Mouse (Mus musculus) CD4-positive, CD25-positive, alpha-beta regulatory T cell, adult 4 months (primary cell): ENCODE results near the gene Barhl1. TPM values are rescaled to one million over a fixed set of nuclear protein-coding genes. Genes with fewer than 3 reads are reported as not detected.
A peak's percentile ranks its signal among the peaks of the same experiment; 100 is the strongest.

Experiments
- ATAC-seq: one replicate; pipeline ENCODE4 v1.8.0; 2017
- polyA plus RNA-seq, 2 experiments: library from polyadenylated mRNA; unstranded; fragments of 100-300 nt; shearing (Covaris generic); gene quantifications; one replicate each; pipeline ENCODE4 v1.2.1; 2017

Gene Barhl1
- polyA plus RNA-seq = not detected

DNA sequence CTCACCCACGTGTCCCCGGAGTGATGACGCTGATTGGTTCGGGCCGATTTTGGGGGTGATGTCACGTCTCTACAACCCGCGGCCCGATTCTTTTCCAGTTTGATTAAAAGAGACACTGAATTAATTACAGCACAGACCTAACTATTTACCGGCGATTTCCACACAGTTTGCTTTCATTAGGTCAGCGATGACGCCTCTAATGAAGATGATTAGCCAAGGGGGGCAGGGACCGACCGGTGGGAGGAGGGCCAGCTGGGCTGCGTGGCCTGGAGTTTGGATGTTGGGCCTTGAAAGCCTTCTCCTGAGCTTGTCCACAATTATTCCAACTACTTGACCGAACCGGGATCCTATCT is at the start of gene Barhl1:
TSS of gene Barhl1 (minus strand) at position 156 of the 353 bp plus-strand sequence.
- ATAC-seq = no peak

DNA sequence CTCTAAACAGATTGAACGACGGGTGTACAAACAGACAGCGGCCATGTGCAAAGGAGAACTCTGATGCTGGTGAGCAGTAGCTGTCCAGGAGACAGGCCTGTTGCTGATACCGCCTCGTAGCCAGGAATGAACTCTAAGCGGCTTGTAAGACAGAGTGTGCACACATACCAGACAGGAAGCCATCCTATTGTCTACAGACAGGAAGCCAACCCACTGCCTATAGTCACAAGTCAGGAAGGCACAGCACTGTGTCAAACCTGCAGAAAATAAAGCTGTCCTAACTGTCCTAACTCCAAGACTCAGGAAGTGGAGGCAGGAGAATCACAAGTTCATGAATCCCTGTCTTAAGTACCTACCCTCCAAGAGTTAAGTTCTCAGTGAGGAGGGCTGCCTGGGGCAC is 47.1 kb upstream of the Barhl1 start:
- no peak for ATAC-seq

DNA sequence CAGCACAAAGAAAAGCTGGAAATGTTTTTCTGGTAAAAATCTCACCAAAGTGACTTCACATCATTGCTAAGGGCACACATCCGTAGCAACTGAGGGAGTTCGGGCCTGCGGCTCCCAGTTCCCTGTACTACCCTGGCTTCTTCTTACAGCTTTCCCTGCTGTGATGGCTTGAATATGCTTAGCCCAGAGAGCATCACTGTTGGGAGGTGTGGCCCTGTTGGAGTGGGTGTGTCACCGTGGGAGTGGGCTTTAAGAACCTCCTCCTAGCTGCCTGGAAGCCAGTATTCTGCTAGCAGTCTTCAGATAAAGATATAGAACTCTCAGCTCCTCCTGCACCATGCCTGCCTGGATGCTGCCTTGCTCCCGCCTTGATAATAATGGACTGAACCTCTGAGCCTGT is 45.2 kb upstream of the Barhl1 start:
- ATAC-seq = no peak

DNA sequence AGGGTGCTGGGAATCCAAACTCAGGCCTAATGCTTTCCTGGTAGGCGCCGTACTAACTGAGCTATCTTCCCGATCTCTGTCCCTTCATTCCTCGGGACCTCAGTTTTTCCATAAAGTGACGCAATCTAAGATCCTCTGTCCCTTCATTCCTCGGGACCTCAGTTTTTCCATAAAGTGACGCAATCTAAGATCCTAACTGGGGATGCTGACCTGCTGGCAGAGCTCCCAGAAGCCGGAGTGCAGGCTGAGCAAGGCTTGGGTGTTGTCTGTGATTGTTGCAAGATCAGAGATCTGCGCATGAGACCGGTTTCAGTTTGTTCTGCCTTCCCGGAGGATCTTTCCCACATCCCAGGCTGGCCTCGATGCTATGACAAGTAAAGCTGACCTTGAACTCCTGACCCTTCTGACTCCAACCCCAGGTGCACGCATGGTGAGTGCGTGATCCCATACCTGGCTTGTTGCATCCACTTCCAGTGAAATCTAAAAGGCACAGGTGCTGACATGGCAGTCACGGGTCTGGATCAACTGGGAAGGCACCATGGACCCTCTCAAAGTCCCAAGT is 44.6 kb upstream of the Barhl1 start:
- ATAC-seq = no peak

DNA sequence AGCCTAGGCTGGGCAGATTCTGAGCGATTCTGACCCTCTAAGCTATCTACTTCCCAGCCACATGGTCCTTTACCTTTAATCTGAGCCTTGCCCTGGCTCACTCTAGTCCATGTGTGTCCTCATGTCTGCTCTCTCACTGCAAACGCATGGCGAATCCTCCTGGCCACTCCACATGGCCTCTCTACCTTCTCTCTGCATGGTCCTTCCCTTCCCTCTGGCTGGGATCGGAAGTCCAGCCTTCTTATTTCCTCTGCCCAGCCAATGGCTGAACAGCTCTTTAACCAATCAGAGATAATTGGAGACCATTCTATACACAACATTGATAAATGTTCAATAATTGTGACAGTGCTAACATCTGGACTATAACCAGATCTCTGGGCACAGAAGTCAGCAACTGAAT is 40.4 kb upstream of the Barhl1 start:
- no peak for ATAC-seq

DNA sequence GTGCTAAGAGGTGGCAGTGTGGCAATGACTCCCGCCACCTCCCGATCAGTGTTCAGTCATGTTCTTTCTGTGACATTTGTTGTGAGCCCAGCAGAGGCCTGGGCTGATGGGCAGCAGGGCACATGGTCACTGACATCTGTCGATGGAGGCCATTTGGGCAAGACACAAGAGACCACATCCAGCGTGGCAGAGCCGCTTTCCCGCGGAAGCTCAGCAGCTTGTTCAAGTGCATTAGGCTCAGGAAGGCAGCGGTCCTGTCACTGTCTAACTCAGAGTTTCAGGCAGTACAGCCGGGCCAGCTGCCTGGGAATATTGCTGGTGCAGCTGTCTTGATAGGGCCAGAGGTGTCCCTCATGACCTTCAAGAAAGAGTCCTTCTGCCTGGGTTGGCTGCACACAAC is 38.1 kb upstream of the Barhl1 start:
- no peak for ATAC-seq

DNA sequence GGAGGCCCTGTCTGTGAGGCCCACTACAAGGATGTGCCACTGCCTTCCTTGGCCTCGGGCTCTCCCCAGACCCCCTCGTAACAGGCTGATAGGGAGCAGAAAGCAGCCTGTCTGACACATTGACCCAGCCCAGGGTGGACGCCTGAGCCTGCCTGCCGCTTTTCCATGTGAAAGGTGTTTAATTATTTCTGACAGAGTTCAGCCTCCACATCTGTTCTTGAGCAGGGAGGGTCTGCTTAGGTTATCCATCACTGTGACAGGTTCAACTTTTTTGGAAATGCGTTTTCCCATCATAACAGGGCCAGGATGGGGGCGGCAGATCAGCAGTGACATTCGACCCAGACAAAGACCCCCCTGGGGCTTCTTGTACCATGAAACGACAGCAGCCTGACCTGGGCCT is 36.5 kb upstream of the Barhl1 start:
- no peak for ATAC-seq

DNA sequence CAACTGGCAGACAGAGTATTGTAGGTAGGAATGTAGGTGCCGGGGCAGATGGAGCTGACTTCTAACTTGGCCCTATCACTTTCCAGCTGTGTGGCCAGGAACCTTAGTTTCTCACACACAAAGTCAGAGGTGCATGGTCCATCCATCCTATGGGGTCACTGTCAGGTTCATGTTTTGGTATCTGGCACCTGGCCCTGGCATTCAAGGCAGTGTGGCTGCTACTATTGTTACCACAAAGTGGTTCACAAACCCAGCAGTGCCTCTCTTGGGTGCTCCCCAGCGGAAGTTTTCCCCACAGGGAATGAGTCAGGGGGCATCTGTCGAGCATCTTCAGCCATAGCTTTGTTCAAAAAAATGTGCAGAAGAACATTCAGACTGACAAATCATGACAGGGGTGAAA is 29.8 kb upstream of the Barhl1 start:
- no peak for ATAC-seq

DNA sequence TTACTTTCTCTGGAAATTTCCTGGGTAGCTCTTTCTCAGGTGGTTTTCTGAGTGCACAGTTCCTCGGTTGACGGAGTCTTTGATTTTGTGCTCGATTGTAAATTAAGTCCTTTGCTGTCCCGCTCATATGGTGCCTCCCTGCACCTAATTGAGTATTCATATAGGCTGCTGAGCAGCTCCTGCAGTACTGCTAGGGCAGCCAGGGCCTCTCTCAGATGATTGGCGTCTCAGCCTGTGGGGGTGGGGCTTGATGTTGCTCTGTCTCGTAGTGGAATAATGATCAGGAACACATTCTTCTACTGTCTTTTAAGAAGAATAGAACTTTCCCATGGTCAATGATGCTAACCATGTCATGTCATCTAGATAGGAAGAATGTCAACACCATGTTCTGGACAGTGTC is 28.9 kb upstream of the Barhl1 start:
- ATAC-seq = no peak

DNA sequence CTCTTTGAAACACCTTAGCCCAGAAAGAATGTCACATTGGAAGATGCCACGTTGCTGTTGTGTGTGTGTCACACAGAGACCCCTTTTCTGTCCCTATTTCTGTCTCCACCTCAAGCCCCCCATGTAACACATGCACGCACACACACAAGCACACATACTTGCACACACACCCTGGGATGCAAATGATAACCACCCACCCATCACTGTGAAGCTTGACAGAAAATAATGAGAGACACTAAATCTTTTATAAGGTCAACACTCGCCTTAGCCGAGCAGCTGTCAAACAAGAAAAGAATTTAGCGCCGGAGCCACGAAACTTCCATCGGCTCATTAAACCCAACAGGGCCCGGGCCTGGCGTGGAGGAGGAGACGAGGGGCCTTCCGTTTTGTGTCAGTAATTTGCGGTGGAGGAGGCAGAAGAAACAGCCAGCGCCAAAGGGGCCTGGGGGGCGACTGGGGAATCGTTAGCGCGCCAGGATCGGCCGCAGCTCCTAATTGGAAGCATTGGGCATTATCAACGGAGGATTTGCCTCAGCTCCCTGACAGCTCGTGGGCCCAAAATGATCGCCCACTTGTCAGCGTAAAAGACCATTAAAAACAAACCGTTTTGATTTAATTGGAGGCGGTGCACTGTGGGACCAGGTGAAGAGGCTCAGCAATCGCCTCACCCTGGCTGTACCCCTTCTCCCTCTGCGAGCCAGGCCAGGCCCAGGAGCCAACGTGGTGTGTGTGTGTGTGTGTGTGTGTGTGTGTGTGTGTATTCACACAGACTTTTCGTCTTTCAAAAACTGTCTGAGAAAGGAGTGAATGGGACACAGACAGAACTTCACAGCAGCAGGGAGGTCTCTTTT is 27.4 kb upstream of the Barhl1 start:
- no peak for ATAC-seq

DNA sequence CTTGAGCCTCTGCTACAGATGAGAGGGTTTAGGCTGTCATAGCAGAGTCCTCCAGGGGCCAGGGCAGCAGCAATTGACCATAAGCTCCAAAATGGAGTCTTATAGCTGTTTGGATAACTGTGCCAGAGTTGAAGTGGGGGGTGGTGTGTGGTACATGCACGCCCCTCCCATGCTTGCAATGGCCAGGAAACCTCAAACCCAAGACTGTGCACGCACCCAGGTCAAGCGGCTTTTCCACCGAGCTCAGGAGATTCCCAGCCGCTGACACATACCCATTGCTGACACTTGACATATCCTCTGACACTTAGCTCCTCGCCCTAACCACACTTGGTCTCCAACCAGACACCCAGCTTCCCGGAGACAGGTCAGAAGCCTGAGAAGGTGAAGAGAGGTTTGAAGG is 22.5 kb upstream of the Barhl1 start:
- ATAC-seq = no peak

DNA sequence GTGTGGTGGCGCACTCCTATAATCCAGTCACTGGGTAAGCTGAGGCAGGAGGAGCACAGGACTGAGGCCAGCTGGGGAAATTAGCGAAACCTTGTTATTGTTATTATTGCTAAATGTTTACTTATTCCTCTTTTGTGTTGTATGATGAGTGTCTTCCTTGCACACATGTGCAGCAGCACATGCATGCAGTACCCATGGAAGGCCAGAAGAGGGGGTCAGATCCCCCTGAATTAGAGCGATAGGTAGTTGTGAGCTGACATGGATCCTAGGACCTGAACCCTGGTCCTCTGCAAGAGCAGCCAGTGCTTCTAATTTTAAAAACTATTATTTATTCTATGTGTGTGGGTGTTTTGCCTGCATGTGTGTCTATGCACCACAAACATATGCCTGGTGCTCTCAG is 14.1 kb upstream of the Barhl1 start:
- ATAC-seq = no peak

DNA sequence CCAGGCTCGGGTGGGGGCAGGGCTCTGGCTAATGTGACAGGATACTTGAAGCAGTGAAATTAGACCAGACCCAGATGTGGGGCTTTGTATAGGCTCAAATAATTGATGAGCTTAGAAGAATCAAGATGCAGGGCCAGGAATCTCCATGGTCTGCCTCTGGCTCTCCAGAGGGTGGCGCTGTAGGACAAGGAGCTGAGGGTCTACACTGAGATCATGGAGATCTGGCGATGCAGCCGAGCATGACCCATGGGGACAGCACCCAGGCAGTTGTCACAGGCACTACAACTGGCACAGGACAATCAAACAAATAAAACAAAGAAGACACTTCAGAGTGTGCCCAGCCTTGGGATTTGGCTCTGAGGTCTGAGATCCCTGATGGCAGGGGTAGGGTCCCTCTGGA is 7.4 kb upstream of the Barhl1 start:
- ATAC-seq = no peak

DNA sequence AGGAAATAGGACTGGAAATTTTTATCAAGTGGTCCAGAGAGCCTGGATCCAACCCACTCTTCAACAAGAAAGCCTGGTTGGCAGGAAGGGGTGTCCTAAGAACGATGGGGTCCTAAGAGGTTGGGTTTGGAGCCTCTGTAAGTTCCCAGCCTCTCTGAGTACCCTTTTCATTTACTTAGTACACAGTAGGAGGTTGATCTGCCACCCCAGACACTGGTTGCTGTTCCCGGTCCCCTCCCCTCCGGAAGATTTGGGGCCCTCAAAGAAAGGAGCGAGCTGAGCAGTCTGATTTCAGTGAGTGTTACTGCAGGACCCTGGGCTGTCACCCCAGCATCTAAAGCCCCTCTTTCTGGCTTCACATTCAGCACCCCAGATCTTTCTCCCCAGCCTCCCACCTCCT is 2.5 kb upstream of the Barhl1 start:
- ATAC-seq = no peak

DNA sequence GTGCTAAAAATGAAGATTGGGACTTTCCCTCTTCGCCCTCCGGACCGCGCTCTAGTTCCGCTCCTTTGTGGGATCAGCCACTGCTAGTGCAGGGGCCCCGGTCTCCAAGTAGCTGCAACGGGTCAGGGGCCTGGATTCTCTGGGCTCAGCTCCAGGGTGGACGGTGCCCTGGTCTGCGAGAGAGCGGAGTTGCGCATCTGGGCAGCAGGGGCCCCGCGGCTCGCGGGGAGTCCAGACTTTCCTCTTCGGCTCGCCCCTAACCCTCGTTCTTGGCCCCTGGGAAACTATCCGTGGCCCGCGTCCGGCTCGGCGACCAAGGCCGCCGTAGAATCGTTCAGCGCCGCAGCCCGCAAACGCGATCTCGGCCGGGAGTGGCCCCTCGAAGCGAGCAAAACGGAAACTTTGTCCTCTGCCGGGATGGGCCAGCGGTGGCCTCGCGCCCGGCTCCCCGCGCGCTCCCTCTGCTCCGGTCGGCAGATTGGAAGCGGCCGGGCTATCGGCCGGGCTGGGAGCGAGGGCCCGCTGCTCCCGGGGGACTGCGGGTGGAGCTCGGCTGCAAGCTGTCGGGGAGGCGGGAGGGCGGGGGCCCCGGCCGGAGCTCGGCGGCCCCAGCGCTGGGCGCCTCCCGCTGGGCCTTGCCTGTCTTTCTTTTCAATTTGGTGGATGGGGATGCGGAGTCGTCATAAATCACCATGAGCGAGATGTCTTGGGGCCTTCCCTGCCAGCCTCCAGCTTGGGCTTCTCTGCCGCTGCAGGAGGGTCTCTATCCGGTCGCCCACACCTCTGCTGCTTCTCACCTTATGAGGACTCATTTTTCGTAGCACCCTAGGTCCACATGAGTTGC is 1.3 kb upstream of the Barhl1 start:
- no peak for ATAC-seq

DNA sequence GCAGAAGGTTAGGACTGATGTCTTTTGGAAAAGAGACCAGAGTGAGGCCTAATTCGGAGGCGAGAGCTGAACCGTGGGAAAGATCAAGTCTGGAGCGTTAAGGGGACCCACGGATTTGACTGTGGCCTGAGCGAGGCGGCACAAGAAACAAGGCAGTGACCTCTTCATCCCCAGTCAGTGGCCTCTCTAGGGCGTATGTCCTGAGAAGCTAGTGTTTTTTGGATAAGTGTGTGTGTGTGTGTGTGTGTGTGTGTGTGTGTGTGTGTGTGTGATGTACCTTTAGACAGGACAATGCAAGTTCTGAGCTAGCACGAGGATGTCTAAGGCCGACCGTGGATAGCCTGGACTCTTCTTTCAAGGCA is 669 bp upstream of the Barhl1 start:
- ATAC-seq = no peak

DNA sequence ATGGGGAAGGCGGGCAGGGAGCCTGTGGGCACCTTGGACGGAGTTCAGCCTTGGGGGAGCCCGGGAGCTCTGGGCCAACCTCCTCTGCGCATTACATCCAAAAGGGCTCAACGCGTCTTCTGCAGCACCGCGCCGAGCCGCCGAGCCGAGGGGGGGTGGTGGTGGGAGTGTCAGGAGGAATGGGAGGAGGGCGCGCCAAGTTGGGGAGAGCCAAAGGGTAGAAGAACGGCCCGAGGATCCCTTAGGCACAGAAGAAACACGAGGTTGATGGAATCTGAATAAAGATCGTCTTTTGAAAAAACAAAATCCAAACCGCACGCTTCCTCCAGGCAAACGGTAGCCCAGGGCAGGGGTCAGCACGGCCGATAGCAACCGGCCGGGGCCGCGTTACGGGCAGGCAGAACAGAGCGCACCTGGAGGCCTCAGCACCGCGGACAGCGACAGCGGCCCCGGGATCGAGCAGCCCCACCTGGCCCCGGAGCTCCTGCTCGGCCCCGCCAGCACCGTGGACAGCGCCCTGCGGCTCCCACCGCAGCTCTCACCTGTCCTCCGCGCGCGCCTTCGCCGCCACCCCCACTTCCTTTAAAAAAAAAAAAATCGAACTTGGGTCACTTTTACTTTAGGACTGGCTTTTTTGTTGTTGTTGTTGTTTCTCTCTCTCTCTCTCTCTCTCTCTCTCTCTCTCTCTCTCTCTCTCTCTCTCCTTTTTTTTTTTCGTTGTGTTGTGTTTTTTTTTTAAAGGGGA is 528 bp downstream of the Barhl1 start:
- peak; percentile 41 for ATAC-seq

DNA sequence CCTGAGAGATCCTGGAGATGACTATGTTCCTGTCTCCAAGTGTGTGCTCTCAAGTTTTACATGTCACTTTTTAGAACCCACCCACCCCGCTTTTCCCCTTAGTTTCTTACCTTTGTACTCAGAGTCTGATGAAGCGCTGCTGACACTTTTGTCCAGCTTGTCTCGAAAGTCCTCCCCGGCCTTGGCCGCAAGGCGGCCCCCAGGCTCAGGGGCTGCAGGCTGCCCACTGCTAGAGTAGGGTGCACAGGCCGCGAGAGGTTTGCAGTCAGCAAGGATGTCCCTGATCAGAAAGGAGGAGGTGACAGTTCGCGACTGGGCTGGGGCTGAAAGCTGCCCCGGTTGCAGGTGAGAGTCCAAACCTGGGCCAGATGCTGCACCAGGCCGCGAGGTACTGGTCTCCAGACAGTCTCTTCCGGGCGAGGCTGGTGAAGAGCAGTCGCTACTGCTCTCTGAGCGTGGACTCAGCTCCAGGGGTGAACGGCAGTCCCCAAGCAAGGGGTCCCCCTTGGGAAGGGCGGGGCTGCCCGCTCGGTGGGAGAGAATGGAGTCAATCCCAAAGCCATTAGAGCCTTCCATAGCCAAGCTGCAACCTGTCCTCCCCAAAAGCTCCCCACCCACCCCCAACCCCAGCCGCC is 1.2 kb downstream of the Barhl1 start:
- no peak for ATAC-seq

DNA sequence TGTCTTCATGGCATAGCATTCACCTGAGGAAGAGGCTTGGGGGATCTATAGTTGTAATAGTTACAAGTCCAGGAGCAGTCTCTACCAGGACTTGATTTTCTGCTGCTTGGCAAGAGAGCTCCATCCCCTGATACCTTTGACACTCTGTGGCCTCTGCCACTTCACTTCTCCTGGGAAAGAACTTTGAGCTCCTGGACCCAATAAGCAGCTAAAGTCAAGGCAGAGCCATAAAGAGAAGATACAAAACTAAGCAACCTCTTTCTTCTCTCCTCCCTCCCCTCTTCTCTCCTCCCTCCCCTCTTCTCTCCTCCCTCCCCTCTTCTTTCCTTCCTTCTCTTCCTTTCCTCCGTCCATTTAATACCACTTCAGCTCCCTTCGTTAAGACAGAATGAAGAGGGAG is 2.3 kb downstream of the Barhl1 start:
- no peak for ATAC-seq

DNA sequence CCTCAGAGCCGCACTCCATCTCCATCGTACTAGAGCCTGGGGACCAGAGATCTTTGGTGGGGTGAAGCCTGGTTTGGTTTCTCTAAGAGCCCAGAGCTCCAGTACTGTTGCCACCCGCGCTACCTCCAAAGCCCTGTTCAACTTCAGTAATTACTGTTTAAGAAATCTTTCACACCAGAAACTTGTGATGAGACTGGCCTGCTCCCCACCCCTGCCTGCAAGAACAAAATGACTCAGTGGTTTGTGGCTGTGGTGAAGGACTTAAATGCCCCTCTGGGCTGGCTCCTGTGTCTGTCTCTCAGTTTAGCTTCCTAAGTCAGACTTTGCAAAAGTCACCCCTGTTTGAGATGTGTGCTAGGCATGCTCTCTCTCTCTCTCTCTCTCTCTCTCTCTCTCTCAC is 3.5 kb downstream of the Barhl1 start:
- ATAC-seq = no peak

DNA sequence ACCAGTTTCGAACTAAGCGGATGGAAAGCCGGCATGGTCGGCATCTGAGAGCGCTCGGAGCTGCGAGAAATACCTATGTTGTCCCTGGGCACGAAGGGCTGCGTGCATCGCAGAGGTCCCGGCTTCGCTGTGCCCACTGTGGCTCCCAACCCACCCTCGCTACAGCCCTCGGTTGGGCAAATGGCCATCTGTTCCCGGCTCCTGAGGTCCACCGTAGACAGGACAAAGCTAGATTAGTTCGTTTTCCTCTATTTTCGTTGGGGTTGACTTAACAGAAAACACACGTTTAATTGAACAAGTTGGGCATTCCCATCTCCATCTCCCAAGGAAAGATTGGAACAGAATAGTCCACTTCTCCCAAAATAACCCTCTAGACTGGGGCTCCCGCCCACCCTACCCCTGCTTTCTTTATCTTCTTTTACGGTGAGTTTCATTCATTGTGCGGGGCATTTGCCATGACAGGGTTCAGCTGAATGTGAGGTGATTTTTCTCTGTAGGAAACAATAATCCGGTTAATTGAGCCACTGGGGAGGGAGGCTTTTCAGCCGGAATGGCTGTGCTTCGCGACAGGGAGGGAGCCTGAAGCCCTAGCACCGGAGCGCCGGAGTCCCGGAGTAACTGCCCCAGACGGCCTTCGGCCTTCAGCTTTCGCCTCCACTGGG is 4.3 kb downstream of the Barhl1 start:
- ATAC-seq = no peak
